Mouse (Mus musculus) lung, embryonic 15.5 days (tissue): ENCODE results near the gene Hmga2. TPM values are rescaled to one million over a fixed set of nuclear protein-coding genes. Genes with fewer than 3 reads are reported as not detected.
"Not testable (repeated sequence)": the region's sequence is repeated elsewhere in the genome, so short reads cannot be mapped to it uniquely, and the experiment has no call there.

Source experiments
- ATAC-seq: fragments of 200-750 bp; cut with Nextera tagmentation; 2 replicates; pipeline ENCODE4 v1.8.0; 2017; ENCODE audit warnings: moderate number of reproducible peaks, borderline replicate concordance; ENCODE audit not compliant: low FRiP score, low TSS enrichment; ENCODE audit errors: extremely low read depth
- H3K27ac ChIP-seq: fragments of 300-500 bp; sonication (generic); 2 replicates; pipeline ENCODE4 v1.5.1; 2015; ENCODE audit warnings: moderate library complexity, mild to moderate bottlenecking, inconsistent platforms
- H3K27me3 ChIP-seq: fragments of 300-500 bp; sonication (generic); 2 replicates; pipeline ENCODE4 v1.6.1; 2015; ENCODE audit warnings: inconsistent platforms
- H3K36me3 ChIP-seq: fragments of 300-500 bp; sonication (generic); 2 replicates; pipeline ENCODE4 v1.6.1; 2015; ENCODE audit warnings: inconsistent platforms
- H3K4me1 ChIP-seq: fragments of 300-500 bp; sonication (generic); 2 replicates; pipeline ENCODE4 v1.6.1; 2015; ENCODE audit warnings: inconsistent platforms
- H3K4me2 ChIP-seq: fragments of 300-500 bp; sonication (generic); 2 replicates; pipeline ENCODE4 v1.6.1; 2015; ENCODE audit warnings: inconsistent platforms, mild to moderate bottlenecking, moderate library complexity
- H3K4me3 ChIP-seq: fragments of 300-500 bp; sonication (generic); 2 replicates; pipeline ENCODE4 v1.5.1; 2015; ENCODE audit warnings: mild to moderate bottlenecking, inconsistent platforms
- H3K9ac ChIP-seq: fragments of 300-500 bp; sonication (generic); 2 replicates; pipeline ENCODE4 v1.6.1; 2015; ENCODE audit warnings: inconsistent platforms
- H3K9me3 ChIP-seq: fragments of 300-500 bp; sonication (generic); 2 replicates; pipeline ENCODE4 v1.6.1; 2016; ENCODE audit warnings: inconsistent platforms
- WGBS: fragments of 180-500 bp; shearing (Covaris S2); methylation state at CpG from one replicate; pipeline ENCODE4 v1.1.7; 2015; 5-methylcytosine and 5-hydroxymethylcytosine counted together
- polyA plus RNA-seq: library from polyadenylated mRNA; unstranded; fragments of >200 nt; fragmentation: Nextera tagmentation; extraction: Ambion mirVana; gene quantifications from 2 replicates; pipeline ENCODE4 v1.2.1, GENCODE M21; 2015

The Hmga2 gene
- polyA plus RNA-seq, 1 experiment from 2014 or later: 7.8 TPM

GRCm38 (mm10) chr10:120365380-120366172, 110.7 kb downstream of the Hmga2 start:
- H3K27me3 ChIP-seq: no peaks in the 10 kb centered on the region
- H3K4me3 ChIP-seq: no peak overlapping the region
- no peaks in the 10 kb centered on the region for H3K36me3 ChIP-seq
- peak overlapping the region; percentile 30 for H3K4me2 ChIP-seq
- ATAC-seq: peak; percentile 52; the same call in 1 of the 2 replicates
- H3K27ac ChIP-seq: no peak overlapping the region
- H3K4me1 ChIP-seq: peaks cover 15% of the 10 kb centered on the region
- WGBS: 24% methylated on average over 24 of the region's 24 CpGs
- H3K9ac ChIP-seq: no peak overlapping the region
- H3K9me3 ChIP-seq: no peaks in the 10 kb centered on the region

- no peak overlapping the region for H3K27ac ChIP-seq
- 61% methylated on average over 20 of the region's 20 CpGs for WGBS
- H3K36me3 ChIP-seq: no peaks in the 10 kb centered on the region
- H3K4me3 ChIP-seq: no peak overlapping the region
- no peak for ATAC-seq
- H3K4me2 ChIP-seq: no peak overlapping the region
- H3K9ac ChIP-seq: no peak overlapping the region
- H3K9me3 ChIP-seq: no peaks in the 10 kb centered on the region
- no peaks in the 10 kb centered on the region for H3K27me3 ChIP-seq
- peaks cover 13% of the 10 kb centered on the region for H3K4me1 ChIP-seq
Observed at GRCm38 (mm10) chr10:120363983-120364582, 112.2 kb downstream of the Hmga2 start.

- WGBS: 75% methylated on average over 11 of the region's 11 CpGs
Observed at GRCm38 (mm10) chr10:120363298-120363982, 112.8 kb downstream of the Hmga2 start.

GRCm38 (mm10) chr10:120354523-120355030, 121.7 kb downstream of the Hmga2 start:
- Histone ChIP-seq H3K36me3 (no peaks in the 10 kb centered on the region), H3K4me2 (peak overlapping the region; percentile 25), H3K27me3 (no peaks in the 10 kb centered on the region), H3K9me3 (no peaks in the 10 kb centered on the region), H3K9ac (no peak overlapping the region), H3K4me1 (peaks cover 10% of the 10 kb centered on the region), H3K27ac (no peak overlapping the region), H3K4me3 (no peak overlapping the region)
- ATAC-seq: peak; percentile 31; the same call in 1 of the 2 replicates
- 39% methylated on average over 13 of the region's 13 CpGs for WGBS

More at GRCm38 (mm10) chr10:120363298-120363982, 112.8 kb downstream of the Hmga2 start:
- H3K4me1 ChIP-seq: peaks cover 13% of the 10 kb centered on the region
- H3K9me3 ChIP-seq, ATAC-seq, H3K9ac ChIP-seq, H3K27me3 ChIP-seq, H3K27ac ChIP-seq, H3K36me3 ChIP-seq, H3K4me3 ChIP-seq, H3K4me2 ChIP-seq: not testable (repeated sequence)

- Histone ChIP-seq H3K4me2 (no peak overlapping the region), H3K4me1 (no peaks in the 10 kb centered on the region), H3K27ac (no peak overlapping the region), H3K9me3 (no peaks in the 10 kb centered on the region), H3K36me3 (no peaks in the 10 kb centered on the region), H3K27me3 (no peaks in the 10 kb centered on the region), H3K9ac (no peak overlapping the region), H3K4me3 (no peak overlapping the region)
- ATAC-seq: no peak
- 89% methylated on average over 6 of the region's 6 CpGs for WGBS
Observed at GRCm38 (mm10) chr10:120345325-120345724, 130.9 kb downstream of the Hmga2 start.

GRCm38 (mm10) chr10:120344558-120345318, 131.5 kb downstream of the Hmga2 start:
- Histone ChIP-seq H3K4me3 (no peak overlapping the region), H3K9ac (no peak overlapping the region), H3K9me3 (no peaks in the 10 kb centered on the region), H3K4me1 (no peaks in the 10 kb centered on the region), H3K27ac (no peak overlapping the region), H3K27me3 (no peaks in the 10 kb centered on the region), H3K4me2 (no peak overlapping the region), H3K36me3 (no peaks in the 10 kb centered on the region)
- 83% methylated on average over 16 of the region's 16 CpGs for WGBS
- ATAC-seq: no peak

- H3K4me3 ChIP-seq, H3K36me3 ChIP-seq, H3K4me1 ChIP-seq, H3K27me3 ChIP-seq, ATAC-seq, H3K9me3 ChIP-seq, H3K9ac ChIP-seq, H3K4me2 ChIP-seq: not testable (repeated sequence)
- 0 out of 2 replicates have a peak overlapping the region, but pooled peaks have one; percentile 6 for H3K27ac ChIP-seq
- 81% methylated on average over 2 of the region's 2 CpGs for WGBS
Observed at GRCm38 (mm10) chr10:120339906-120340305, 136.4 kb downstream of the Hmga2 start.

- Histone ChIP-seq H3K4me3 (no peak overlapping the region), H3K36me3 (no peaks in the 10 kb centered on the region), H3K4me1 (no peaks in the 10 kb centered on the region), H3K9ac (no peak overlapping the region), H3K4me2 (no peak overlapping the region), H3K9me3 (no peaks in the 10 kb centered on the region), H3K27me3 (no peaks in the 10 kb centered on the region), H3K27ac (no peak overlapping the region)
- WGBS: 53% methylated on average over 4 of the region's 4 CpGs
- no peak for ATAC-seq
Observed at GRCm38 (mm10) chr10:120339324-120339723, 136.9 kb downstream of the Hmga2 start.

- H3K36me3 ChIP-seq: no peaks in the 10 kb centered on the region
- H3K4me3 ChIP-seq: no peak overlapping the region
- no peaks in the 10 kb centered on the region for H3K27me3 ChIP-seq
- H3K4me2 ChIP-seq: no peak overlapping the region
- no peaks in the 10 kb centered on the region for H3K4me1 ChIP-seq
- no peak overlapping the region for H3K9ac ChIP-seq
- H3K9me3 ChIP-seq: no peaks in the 10 kb centered on the region
- WGBS: 50% methylated on average over 5 of the region's 5 CpGs
- no peak overlapping the region for H3K27ac ChIP-seq
- ATAC-seq: no peak
Observed at GRCm38 (mm10) chr10:120338841-120339240, 137.4 kb downstream of the Hmga2 start.

- not testable (repeated sequence) for H3K9ac ChIP-seq, ATAC-seq, H3K27me3 ChIP-seq, H3K9me3 ChIP-seq, H3K4me3 ChIP-seq, H3K36me3 ChIP-seq, H3K4me1 ChIP-seq, H3K4me2 ChIP-seq, H3K27ac ChIP-seq
- WGBS: 100% methylated on average over 1 of the region's 1 CpGs
Observed at GRCm38 (mm10) chr10:120338431-120338830, 137.8 kb downstream of the Hmga2 start.

GRCm38 (mm10) chr10:120327946-120328345, 148.3 kb downstream of the Hmga2 start:
- 92% methylated on average over 14 of the region's 14 CpGs for WGBS

More at GRCm38 (mm10) chr10:120327946-120328345, 148.3 kb downstream of the Hmga2 start:
- Histone ChIP-seq H3K9me3 (no peaks in the 10 kb centered on the region), H3K4me2 (no peak overlapping the region), H3K9ac (no peak overlapping the region), H3K4me1 (peaks cover 11% of the 10 kb centered on the region; the same call in 1 of the 2 replicates), H3K36me3 (no peaks in the 10 kb centered on the region), H3K27me3 (no peaks in the 10 kb centered on the region), H3K4me3 (no peak overlapping the region), H3K27ac (no peak overlapping the region)
- ATAC-seq: no peak
